Mouse (Mus musculus) lung, embryonic 16.5 days (tissue): ENCODE data around the gene Slfn3. TPM values are rescaled to one million over a fixed set of nuclear protein-coding genes. Genes with fewer than 3 reads are reported as not detected.
"Not testable (repeated sequence)": the region's sequence is repeated elsewhere in the genome, so short reads cannot be mapped to it uniquely, and the experiment has no call there.

Source experiments
- ATAC-seq: fragments of 200-750 bp; cut with Nextera tagmentation; 2 replicates; pipeline ENCODE4 v1.8.0; 2017; ENCODE audit warnings: low read depth, mild to moderate bottlenecking, moderate library complexity
- H3K27ac ChIP-seq: fragments of 300-500 bp; sonication (generic); 2 replicates; pipeline ENCODE4 v1.5.1; 2014; ENCODE audit warnings: mild to moderate bottlenecking, control low read depth, low read length
- H3K27me3 ChIP-seq: fragments of 300-500 bp; sonication (generic); 2 replicates; pipeline ENCODE4 v1.6.1; 2014; ENCODE audit warnings: low read depth, low read length, mixed read lengths; ENCODE audit not compliant: control insufficient read depth, insufficient read depth
- H3K36me3 ChIP-seq: fragments of 300-500 bp; sonication (generic); 2 replicates; pipeline ENCODE4 v1.6.1; 2014; ENCODE audit warnings: low read length; ENCODE audit not compliant: control insufficient read depth, insufficient read depth
- H3K4me1 ChIP-seq: fragments of 300-500 bp; sonication (generic); replicated peaks from 2 replicates; pipeline ENCODE4 v1.6.1; 2014; ENCODE audit warnings: low read length, mixed read lengths; ENCODE audit not compliant: control insufficient read depth, insufficient read depth
- H3K4me2 ChIP-seq: fragments of 300-500 bp; sonication (generic); 2 replicates; pipeline ENCODE4 v1.6.1; 2014; ENCODE audit warnings: low read depth, low read length, control low read depth
- H3K4me3 ChIP-seq: fragments of 300-500 bp; sonication (generic); 2 replicates; pipeline ENCODE4 v1.5.1; 2014; ENCODE audit warnings: mild to moderate bottlenecking, low read length, control low read depth
- H3K9ac ChIP-seq: fragments of 300-500 bp; sonication (generic); 2 replicates; pipeline ENCODE4 v1.6.1; 2014; ENCODE audit warnings: low read length, control low read depth
- H3K9me3 ChIP-seq: fragments of 300-500 bp; sonication (generic); 2 replicates; pipeline ENCODE4 v1.6.1; 2016; ENCODE audit warnings: low read length; ENCODE audit not compliant: control insufficient read depth
- WGBS: fragments of 180-500 bp; shearing (Covaris S2); extraction: QIAGEN DNeasy Blood & Tissue Kit; methylation state at CpG from one replicate; pipeline ENCODE4 v1.1.7; 2014; 5-methylcytosine and 5-hydroxymethylcytosine counted together
- polyA plus RNA-seq: library from polyadenylated mRNA; unstranded; fragments of >200 nt; fragmentation: Nextera tagmentation; extraction: Ambion mirVana; gene quantifications from 2 replicates; pipeline ENCODE4 v1.2.1, GENCODE M21; 2015

The Slfn3 gene
- polyA plus RNA-seq, 1 experiment from 2014 or later, result 1.2 TPM

- no peaks in the 10 kb centered on the region for H3K4me1 ChIP-seq
- no peaks in the 10 kb centered on the region for H3K9me3 ChIP-seq
- H3K27me3 ChIP-seq, result no peaks in the 10 kb centered on the region
- H3K27ac ChIP-seq, result no peak overlapping the region
- WGBS, result 87% methylated on average over 9 of the region's 9 CpGs
- no peaks in the 10 kb centered on the region for H3K36me3 ChIP-seq
- ATAC-seq, result no peak
- H3K9ac ChIP-seq, result no peak overlapping the region
- no peak overlapping the region for H3K4me3 ChIP-seq
- H3K4me2 ChIP-seq, result no peak overlapping the region
Measured at GRCm38 (mm10) chr11:83224217-83224616, 33.1 kb downstream of the Slfn3 start.

DNA sequence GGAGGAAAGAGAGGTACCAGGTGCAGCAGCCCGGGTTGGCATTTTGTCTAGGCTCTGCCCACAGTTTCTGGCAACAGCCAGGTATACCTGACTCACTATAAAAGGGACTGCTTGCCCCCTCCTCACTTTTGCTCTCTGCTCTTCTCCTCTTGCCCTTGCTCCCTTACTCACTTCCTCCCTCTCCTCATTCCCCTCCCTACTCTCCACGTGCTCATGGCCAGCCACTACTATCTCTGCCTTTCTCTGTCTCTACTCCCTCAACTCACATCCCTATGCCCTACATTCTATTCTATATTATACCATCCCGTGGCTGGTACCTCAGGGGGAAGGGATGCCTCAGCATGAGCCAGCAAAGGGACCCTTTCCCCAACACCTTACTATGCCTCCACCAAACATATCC is 33.6 kb downstream of the Slfn3 start:
- Histone ChIP-seq H3K36me3 (no peaks in the 10 kb centered on the region), H3K9me3 (no peaks in the 10 kb centered on the region), H3K4me2 (no peak overlapping the region), H3K4me1 (no peaks in the 10 kb centered on the region), H3K9ac (no peak overlapping the region), H3K4me3 (peak overlapping the region; percentile 13; the same call in 1 of the 2 replicates), H3K27me3 (no peaks in the 10 kb centered on the region), H3K27ac (no peak overlapping the region)
- no peak for ATAC-seq
- 64% methylated on average over 3 of the region's 3 CpGs for WGBS

DNA sequence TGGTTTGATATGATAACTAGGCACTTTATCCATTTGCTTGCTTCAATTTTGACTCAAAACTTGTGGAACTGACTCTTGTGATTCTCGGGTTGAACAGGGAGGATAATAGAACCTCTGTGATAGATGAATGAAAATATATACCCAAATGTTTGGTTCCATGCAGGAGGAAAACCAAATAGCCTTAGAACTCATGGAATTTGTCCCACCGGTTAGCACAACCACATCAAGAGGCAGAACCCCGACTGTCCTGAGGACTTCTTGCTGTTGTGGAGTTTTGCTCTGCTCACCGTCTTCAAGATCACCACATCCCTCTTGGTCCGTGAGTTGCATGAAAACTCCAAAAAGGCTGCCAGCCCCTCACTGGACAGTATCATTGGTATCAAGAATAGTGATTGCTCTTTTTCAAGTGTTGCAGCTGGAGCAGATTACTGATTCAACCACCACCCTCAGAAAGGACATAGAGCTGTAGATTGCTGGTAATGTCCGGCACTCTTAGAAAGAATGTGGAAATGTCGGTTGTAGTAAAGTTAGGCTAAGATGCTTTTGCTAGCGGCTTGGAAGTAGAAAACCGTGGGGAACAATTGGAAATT is 34.3 kb downstream of the Slfn3 start:
- Histone ChIP-seq H3K27ac (no peak overlapping the region), H3K9ac (no peak overlapping the region), H3K9me3 (no peaks in the 10 kb centered on the region), H3K4me1 (no peaks in the 10 kb centered on the region), H3K36me3 (no peaks in the 10 kb centered on the region), H3K4me3 (peak overlapping the region; percentile 13; the same call in 1 of the 2 replicates), H3K27me3 (no peaks in the 10 kb centered on the region), H3K4me2 (no peak overlapping the region)
- 79% methylated on average over 9 of the region's 9 CpGs for WGBS
- ATAC-seq, result no peak

DNA sequence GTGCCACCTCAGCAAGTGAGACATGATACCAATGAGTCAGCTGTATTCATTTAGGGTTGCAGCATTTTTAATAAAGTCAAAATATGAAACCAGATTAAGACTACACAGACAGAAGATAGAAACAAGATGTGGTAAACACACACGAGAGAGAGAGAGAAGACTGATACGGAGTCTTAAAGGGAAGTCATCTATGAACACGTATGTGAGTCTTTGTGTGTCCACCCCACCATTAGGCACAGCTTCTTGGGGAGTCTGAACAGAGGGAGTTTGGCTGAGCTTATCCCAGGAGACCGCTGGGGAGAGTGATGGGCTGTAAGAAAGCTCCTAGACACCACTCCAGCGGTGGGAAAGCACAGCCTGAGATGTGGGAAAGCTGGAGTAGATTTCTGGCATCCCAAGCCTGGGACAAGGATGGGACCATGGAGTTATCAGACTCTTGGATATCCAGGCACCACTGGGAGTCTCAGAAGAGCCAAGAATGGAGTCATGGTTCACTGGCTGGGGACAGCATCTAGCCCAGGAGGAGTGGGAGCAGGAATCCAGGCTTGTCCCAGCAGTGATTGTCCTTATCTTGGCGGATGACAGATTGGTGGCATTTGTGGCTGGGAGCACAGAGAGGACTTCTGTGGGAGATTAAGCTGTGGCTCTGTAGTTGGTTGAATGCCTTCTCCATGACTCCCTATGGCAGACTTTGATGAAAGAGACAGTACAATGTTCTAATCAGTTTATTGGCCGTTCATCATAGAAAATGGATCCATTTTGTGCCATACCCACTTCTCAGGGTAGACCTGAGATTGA is 37.0 kb downstream of the Slfn3 start:
- H3K4me3 ChIP-seq, result no peak overlapping the region
- H3K27ac ChIP-seq, result no peak overlapping the region
- H3K4me2 ChIP-seq, result no peak overlapping the region
- no peaks in the 10 kb centered on the region for H3K36me3 ChIP-seq
- 81% methylated on average over 7 of the region's 7 CpGs for WGBS
- H3K27me3 ChIP-seq, result no peaks in the 10 kb centered on the region
- no peaks in the 10 kb centered on the region for H3K4me1 ChIP-seq
- H3K9ac ChIP-seq, result no peak overlapping the region
- ATAC-seq, result no peak
- H3K9me3 ChIP-seq, result no peaks in the 10 kb centered on the region

GRCm38 (mm10) chr11:83230966-83231365 is 39.8 kb downstream of the Slfn3 start:
- WGBS, result 53% methylated on average over 3 of the region's 3 CpGs
- H3K36me3 ChIP-seq, result no peaks in the 10 kb centered on the region
- no peak overlapping the region for H3K4me2 ChIP-seq
- H3K4me3 ChIP-seq, result no peak overlapping the region
- no peaks in the 10 kb centered on the region for H3K4me1 ChIP-seq
- no peak for ATAC-seq
- H3K9ac ChIP-seq, result no peak overlapping the region
- H3K27me3 ChIP-seq, result no peaks in the 10 kb centered on the region
- no peaks in the 10 kb centered on the region for H3K9me3 ChIP-seq
- H3K27ac ChIP-seq, result no peak overlapping the region

DNA sequence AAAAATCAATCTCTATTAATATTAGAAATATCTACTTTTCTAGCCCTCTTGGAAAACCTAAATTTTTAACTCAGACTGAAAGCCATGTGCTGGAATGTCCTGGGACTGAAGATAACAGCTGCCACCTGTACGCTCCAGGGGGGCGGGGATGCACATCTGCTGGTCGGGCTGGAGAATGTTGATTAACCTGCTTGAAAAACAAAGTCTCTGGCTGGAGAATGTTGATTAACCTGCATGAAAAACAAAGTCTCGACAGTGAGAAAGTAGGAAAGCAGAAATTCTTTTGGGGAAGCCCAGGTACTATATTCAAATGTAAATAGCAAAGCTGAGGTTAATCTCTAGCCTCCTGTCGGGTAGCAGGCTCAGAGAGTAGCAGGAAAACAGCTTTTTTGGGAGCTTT is 42.5 kb downstream of the Slfn3 start:
- H3K4me1 ChIP-seq, H3K36me3 ChIP-seq, H3K9me3 ChIP-seq, H3K27ac ChIP-seq, H3K9ac ChIP-seq, H3K27me3 ChIP-seq, H3K4me3 ChIP-seq, ATAC-seq, H3K4me2 ChIP-seq: not testable (repeated sequence)
- WGBS, result 28% methylated on average over 5 of the region's 5 CpGs

GRCm38 (mm10) chr11:83237390-83237789 is 46.3 kb downstream of the Slfn3 start:
- 74% methylated on average over 9 of the region's 9 CpGs for WGBS
- H3K4me3 ChIP-seq, H3K4me1 ChIP-seq, H3K27ac ChIP-seq, H3K4me2 ChIP-seq, H3K9me3 ChIP-seq, H3K9ac ChIP-seq, ATAC-seq, H3K27me3 ChIP-seq, H3K36me3 ChIP-seq: not testable (repeated sequence)

DNA sequence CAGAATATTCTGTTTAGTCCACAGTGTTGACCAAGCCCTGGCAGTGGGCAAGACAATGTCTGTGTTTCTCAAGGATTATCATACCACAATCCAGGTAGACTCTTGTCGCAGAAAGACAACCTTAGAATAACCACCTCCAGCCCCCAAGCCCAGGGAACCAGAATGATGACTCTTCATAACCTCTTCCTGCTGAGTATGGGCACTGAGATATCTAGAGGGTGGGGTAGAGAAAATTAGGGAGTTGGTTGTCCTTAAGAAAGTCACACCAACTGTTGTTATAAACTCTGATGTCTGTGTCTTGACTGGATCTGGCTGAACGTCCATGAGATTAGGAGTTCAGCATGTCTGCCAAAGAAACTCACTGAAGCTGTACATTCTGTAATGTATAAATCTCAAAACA is 47.3 kb downstream of the Slfn3 start:
- Histone ChIP-seq H3K9me3 (no peaks in the 10 kb centered on the region), H3K27ac (no peak overlapping the region), H3K4me2 (no peak overlapping the region), H3K4me1 (no peaks in the 10 kb centered on the region), H3K36me3 (no peaks in the 10 kb centered on the region), H3K27me3 (no peaks in the 10 kb centered on the region), H3K4me3 (no peak overlapping the region), H3K9ac (no peak overlapping the region)
- WGBS, result 78% methylated on average over 2 of the region's 2 CpGs
- ATAC-seq, result no peak

DNA sequence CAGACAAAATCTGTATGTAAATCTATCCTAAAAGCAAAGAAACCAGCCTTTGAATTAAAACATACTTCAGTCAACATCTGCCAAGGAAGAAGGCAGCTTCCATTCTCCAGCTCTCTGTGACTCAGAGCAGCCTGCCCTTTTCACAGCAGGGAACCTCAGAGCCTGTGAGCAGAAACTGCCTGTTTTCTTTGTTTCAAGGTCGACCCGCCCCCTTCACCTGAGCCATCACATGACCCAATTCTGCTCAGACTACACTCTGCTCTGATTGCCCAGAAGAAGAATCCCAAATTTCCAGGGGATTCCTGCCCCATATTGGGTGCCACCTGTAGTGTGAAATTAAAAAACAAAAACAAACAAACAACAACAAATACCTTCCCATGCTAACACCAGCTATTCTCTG is 48.7 kb downstream of the Slfn3 start:
- Histone ChIP-seq H3K4me1 (no peaks in the 10 kb centered on the region), H3K27me3 (no peaks in the 10 kb centered on the region), H3K27ac (no peak overlapping the region), H3K9ac (no peak overlapping the region), H3K36me3 (no peaks in the 10 kb centered on the region), H3K9me3 (no peaks in the 10 kb centered on the region), H3K4me2 (no peak overlapping the region), H3K4me3 (no peak overlapping the region)
- WGBS, result 18% methylated on average over 2 of the region's 2 CpGs
- ATAC-seq, result no peak
